Mouse (Mus musculus): ENCODE measurements around the gene 4921511C20Rik. TPM values are rescaled to one million over a fixed set of nuclear protein-coding genes. Genes with fewer than 3 reads are reported as not detected.

The 4921511C20Rik gene
- not detected in 2 replicates for polyA plus RNA-seq (2015; fragmentation: Nextera tagmentation; extraction: Ambion mirVana)

DNA sequence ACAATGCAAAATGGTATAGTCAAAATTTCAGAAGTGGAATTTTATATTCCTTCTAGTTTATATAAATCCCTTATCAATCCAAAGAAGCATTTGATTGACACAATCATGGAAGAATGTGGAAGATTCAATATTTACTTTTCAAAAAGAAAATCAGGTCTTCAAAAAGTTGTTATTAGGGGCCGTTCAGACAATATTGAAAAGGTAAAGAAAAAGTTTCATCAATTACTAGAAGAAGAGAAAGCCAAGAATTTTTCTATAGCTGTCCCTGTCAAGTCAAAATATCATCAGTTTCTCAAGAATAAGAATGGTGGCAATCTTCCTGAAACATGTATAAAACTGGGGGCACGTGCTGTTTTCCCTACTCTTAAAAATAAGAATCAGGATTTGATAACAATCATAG lies at the start of gene 4921511C20Rik:
TSS of gene 4921511C20Rik (plus strand) at position 301 of the 400 bp plus-strand sequence.

Data from urinary bladder, postnatal 0 days (tissue).